Mouse (Mus musculus) spleen, adult 12 weeks (tissue): Measurements from ENCODE around the gene Gm17174.
"Not testable (repeated sequence)": the region's sequence is repeated elsewhere in the genome, so short reads cannot be mapped to it uniquely, and the experiment has no call there.

Experiments used
- DNase-seq: peaks from one replicate; pipeline ENCODE4 v3.0.0; 2022; ENCODE audit warnings: low spot score

Gene Gm17174

DNA sequence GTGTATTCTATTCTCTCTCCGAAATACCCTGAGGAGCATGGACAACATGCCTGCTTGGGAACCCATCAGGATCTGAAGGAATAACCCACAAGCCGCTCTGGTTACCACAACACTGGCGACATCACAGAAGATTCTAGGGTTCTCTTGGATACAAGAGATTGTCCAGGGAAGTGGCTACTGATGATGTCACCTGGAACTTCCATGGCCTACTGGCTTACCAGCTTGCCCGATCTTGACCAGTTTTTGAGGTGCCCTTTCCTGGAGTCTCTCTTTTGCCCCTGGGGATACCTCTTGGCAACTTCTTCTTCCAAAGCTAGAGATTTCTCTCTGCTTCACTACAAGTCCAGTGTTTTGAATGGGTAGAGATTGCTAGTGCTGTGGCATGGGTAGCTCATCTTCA lies at the start of gene Gm17174:
Gm17174 (minus strand) TSS at position 101 of the 400 bp plus-strand sequence.
- DNase-seq = not testable (repeated sequence)

DNA sequence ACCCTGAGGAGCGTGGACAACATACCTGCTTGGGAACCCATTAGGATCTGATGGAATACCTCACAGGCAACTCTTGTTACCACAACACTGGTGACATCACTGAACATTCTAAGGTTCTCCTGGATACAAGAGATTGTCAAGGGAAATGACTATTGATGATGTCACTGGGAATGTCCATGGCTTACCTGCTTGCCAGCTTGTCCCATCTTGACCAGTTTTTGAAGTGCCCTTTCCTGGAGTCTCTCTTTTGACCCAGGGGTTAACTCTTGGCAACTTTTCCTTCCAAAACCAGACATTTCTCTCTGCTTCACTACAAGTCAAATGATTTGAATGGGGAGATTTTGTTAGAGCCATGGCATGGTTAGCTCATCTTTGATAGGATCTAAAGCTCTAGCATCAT lies 43.6 kb upstream of the Gm17174 start, which contains the start of gene Gm4181:
Gm4181 (minus strand) TSS at position 101 of the 400 bp plus-strand sequence.
- not testable (repeated sequence) for DNase-seq

DNA sequence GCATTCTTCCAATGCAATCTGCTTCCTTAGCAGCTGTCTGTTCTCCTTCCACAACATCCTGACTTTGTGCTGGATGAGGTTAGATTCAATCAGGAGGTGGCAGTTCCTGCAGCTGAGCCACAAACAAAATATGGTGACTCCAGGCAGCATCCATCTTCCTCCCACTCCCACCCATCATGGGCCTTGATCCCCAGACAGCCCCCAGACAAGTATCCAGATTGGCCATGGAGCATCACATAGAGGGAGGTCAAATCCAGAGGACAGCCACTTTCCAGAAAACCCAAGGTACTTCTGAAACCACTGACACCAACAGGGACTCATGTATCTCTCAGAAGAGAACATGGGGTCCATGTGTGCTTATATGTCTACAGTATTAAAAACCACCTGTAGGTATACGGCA lies 40.5 kb upstream of the Gm17174 start:
- DNase-seq = not testable (repeated sequence)

GRCm38 (mm10) chr14:51611210-51611609 lies 19.3 kb upstream of the Gm17174 start, which contains the start of gene Gm17078:
TSS of gene Gm17078 (minus strand) at chr14:51611310.
- DNase-seq = no peak

DNA sequence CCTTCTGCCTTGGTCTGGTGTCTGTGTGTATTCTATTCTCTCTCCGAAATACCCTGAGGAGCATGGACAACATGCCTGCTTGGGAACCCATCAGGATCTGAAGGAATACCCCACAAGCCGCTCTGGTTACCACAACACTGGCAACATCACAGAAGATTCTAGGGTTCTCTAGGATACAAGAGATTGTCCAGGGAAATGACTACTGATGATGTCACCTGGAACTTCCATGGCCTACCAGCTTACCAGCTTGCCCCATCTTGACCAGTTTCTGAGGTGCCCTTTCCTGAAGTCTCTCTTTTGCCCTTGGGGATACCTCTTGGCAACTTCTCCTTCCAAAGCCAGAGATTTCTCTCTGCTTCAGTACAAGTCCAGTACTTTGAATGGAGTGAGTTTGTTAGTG lies 18.0 kb downstream of the Gm17174 start, which contains the start of gene Gm17175:
Gm17175 (minus strand) TSS at position 101 of the 400 bp plus-strand sequence.
- not testable (repeated sequence) for DNase-seq

DNA sequence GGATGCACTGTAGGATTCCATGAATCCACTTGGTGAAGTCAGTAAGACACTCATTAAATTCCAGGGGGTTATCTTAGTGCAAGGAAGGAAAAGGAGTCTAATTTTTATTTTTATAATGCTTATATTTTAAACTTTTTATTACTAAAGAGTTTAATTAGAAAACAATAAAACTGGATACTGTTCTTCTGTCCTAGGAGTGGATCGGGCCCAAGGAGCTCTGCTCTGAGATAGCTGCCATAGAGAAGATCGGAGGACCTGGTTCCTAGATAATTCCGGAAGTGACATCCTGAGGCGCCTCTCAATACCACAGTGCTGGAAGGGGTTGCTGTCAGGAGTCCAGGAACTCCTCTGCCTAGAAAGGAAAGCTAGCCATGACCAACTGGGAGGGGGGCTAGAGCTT lies 39.4 kb downstream of the Gm17174 start, which contains the start of gene Gm5622:
Gm5622 (plus strand) TSS at position 301 of the 400 bp plus-strand sequence.
- no peak for DNase-seq
